Mouse (Mus musculus) kidney, adult 2 months (tissue): ENCODE measurements around the gene Gm29582. TPM values are rescaled to one million over a fixed set of nuclear protein-coding genes. Genes with fewer than 3 reads are reported as not detected.
"Not testable (repeated sequence)": the region's sequence is repeated elsewhere in the genome, so short reads cannot be mapped to it uniquely, and the experiment has no call there.

Experiments used
- DNase-seq: peaks from one replicate; pipeline ENCODE4 v3.0.0; 2021
- H3K27ac ChIP-seq: fragments of 200-500 bp; 2 replicates; pipeline ENCODE4 v1.5.1; 2012; ENCODE audit warnings: low read depth, low read length, control low read depth, inconsistent platforms; ENCODE audit not compliant: insufficient read depth
- H3K27me3 ChIP-seq: fragments of 200-500 bp; replicated peaks from 2 replicates; pipeline ENCODE4 v1.6.1; 2012; ENCODE audit warnings: mild to moderate bottlenecking, moderate library complexity, low read length, inconsistent platforms; ENCODE audit not compliant: control insufficient read depth, insufficient read depth
- H3K36me3 ChIP-seq: fragments of 200-500 bp; 2 replicates; pipeline ENCODE4 v1.6.1; 2012; ENCODE audit warnings: mild to moderate bottlenecking, moderate library complexity, low read length, inconsistent platforms; ENCODE audit not compliant: control insufficient read depth, insufficient read depth
- H3K4me1 ChIP-seq: fragments of 200-500 bp; 2 replicates; pipeline ENCODE4 v1.6.1; 2011; ENCODE audit warnings: low read length; ENCODE audit not compliant: control insufficient read depth, insufficient read depth
- H3K4me3 ChIP-seq: fragments of 200-500 bp; 2 replicates; pipeline ENCODE4 v1.5.1; 2011; ENCODE audit warnings: mild to moderate bottlenecking, low read depth, low read length, control low read depth; ENCODE audit not compliant: insufficient read depth
- WGBS: fragments of 180-500 bp; shearing (Covaris S2); methylation state at CpG from one replicate; pipeline ENCODE4 v1.1.7; 2018; 5-methylcytosine and 5-hydroxymethylcytosine counted together
- polyA plus RNA-seq: library from polyadenylated mRNA; depleted of rRNA; stranded (reverse); fragments of >200 nt; gene quantifications from 2 replicates; pipeline ENCODE4 v1.2.3, GENCODE M21; 2012; rRNA removed

The Gm29582 gene
- not detected in 2 replicates for polyA plus RNA-seq

- not testable (repeated sequence) for H3K4me1 ChIP-seq
- no CpG with 5 or more reads among the region's 8 CpGs for WGBS
Measured at GRCm38 (mm10) chrY:30738461-30738860, at the start of gene Gm29582. Gene Gm29582, minus strand, starts transcription at chrY:30738561.

More at GRCm38 (mm10) chrY:30738461-30738860, at the start of gene Gm29582:
- H3K27ac ChIP-seq, DNase-seq, H3K4me3 ChIP-seq, H3K27me3 ChIP-seq, H3K36me3 ChIP-seq: not testable (repeated sequence)
